Mouse (Mus musculus): Measurements from ENCODE around the gene Zyx. TPM values are rescaled to one million over a fixed set of nuclear protein-coding genes. Genes with fewer than 3 reads are reported as not detected.

Zyx gene
- polyA plus RNA-seq, 1 experiment from 2014 or later, result 56.5 TPM

DNA sequence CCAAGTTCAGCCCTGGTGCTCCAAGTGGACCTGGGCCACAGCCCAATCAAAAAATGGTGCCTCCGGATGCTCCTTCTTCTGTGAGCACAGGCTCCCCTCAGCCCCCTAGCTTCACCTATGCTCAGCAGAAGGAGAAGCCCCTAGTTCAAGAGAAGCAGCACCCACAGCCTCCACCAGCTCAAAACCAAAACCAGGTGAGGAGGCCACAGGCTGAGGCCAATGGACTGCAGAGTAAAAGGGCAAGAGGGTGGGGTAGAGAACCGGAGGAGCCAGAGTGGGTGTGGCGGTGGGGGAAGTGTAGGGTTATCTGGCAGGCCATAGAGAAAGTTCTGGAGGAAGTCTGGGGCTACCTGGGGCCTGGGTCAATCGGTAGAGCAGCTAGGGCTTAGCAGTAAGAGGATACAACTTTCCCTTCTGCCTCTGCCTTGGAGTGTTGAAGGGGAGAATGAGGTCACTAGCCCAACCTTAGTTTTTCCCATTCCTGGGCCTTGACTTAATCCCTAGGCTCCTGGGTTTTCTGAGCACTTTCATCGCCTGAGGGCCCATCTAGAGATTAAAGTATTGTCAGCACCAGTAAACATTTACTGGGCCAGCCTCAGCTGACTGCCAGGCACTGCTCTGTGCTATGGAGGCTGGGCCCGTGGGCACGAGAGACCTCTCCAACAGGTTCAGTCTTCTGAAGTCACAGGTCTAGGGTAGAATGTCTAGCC, 2.5 kb downstream of the Zyx start:
- Histone ChIP-seq H3K36me3 (peaks cover 33% of the 10 kb centered on the region), H3K4me2 (peak overlapping the region; percentile 88), H3K9ac (0 out of 2 replicates have a peak overlapping the region, but pooled peaks have one; percentile 92), H3K27ac (replicated peaks) (no peak overlapping the region), H3K9me3 (no peaks in the 10 kb centered on the region), H3K4me1 (replicated peaks) (peaks cover 56% of the 10 kb centered on the region), H3K4me3 (peak overlapping the region; percentile 85), H3K27me3 (no peaks in the 10 kb centered on the region)
- WGBS, result 92% methylated on average over 7 of the region's 7 CpGs
- no peak for ATAC-seq (ENCODE audit: low read depth)

GRCm38 (mm10) chr6:42352486-42352846, 3.0 kb downstream of the Zyx start:
- Histone ChIP-seq H3K9ac (no peak overlapping the region), H3K4me1 (replicated peaks) (peaks cover 56% of the 10 kb centered on the region), H3K4me3 (no peak overlapping the region), H3K27me3 (no peaks in the 10 kb centered on the region), H3K36me3 (peaks cover 39% of the 10 kb centered on the region), H3K27ac (replicated peaks) (no peak overlapping the region), H3K9me3 (no peaks in the 10 kb centered on the region), H3K4me2 (peak overlapping the region; percentile 88; the same call in 1 of the 2 replicates)
- WGBS, result 94% methylated on average over 1 of the region's 1 CpGs
- no peak for ATAC-seq (ENCODE audit: low read depth)

DNA sequence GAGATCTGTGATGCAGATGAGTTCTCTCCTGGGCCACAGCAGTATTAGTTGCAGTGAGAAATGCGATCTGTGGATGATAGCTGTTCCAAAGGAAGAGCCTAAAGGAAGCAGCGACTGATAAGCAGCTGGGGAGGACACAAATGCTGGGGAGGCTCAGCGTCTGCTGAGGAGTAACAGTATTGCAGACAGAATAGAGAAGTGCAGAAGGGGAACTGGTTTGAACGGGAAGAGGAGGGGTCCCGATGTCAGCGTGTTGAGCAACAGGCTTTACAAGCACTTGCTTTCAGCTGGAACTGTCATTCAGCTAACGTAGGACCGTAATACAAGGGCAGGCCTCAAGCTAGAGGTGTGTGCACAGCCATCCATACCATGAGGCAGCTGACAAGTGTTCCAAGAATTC, 3.8 kb downstream of the Zyx start:
- Histone ChIP-seq H3K9ac (no peak overlapping the region), H3K27ac (replicated peaks) (no peak overlapping the region), H3K4me3 (no peak overlapping the region), H3K27me3 (no peaks in the 10 kb centered on the region), H3K9me3 (no peaks in the 10 kb centered on the region), H3K4me2 (0 out of 2 replicates have a peak overlapping the region, but pooled peaks have one; percentile 4), H3K36me3 (peaks cover 46% of the 10 kb centered on the region), H3K4me1 (replicated peaks) (peaks cover 56% of the 10 kb centered on the region)
- no peak for ATAC-seq (ENCODE audit: low read depth)
- 83% methylated on average over 8 of the region's 8 CpGs for WGBS

DNA sequence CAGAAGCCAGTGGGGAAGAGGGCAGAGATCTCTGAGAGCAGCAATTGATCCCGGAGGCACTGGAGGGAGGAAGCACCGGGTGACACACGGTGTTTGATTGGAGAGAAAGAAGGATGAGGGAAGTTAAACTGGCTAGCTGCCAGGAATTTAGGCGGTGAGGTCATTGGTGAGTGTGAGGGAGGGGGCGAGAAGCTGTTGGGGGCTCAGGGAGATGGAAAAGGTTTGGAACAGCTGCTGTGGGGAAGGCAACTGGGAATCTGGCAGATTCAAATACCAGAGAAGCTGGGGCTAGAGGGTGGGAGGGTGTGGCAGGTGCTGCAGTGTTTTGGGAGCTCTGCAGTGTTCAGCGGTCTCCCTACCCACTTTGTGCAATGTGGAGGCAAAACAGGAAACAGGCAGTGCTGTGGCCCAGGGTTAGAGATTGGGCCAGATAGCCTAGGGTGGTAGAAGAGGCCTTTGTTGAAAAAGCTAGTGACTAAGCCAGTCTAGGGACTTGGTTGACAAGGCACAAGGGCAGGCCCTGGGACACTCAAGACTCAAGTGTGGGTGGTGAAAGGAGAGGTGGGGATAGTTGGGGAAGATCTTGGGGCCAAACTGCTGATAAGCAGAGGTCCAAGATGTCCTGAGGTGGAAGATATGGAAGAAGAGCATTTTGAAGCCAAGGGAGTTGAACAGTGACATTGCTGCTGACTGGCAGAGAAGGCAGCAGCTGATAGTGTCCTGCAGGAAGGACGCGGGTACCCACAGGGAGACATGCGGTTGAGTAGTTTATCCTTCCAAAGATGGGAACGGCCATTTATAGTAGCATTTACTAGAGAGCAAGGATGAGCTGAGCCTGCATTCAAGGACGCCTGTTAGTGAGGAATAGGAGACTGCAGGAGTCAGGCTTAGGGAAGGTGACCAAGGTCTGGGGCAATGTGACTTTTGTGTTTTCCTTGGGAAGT, 4.9 kb downstream of the Zyx start:
- Histone ChIP-seq H3K4me1 (replicated peaks) (peaks cover 47% of the 10 kb centered on the region), H3K4me3 (no peak overlapping the region), H3K9ac (no peak overlapping the region), H3K36me3 (peaks cover 57% of the 10 kb centered on the region), H3K27ac (replicated peaks) (no peak overlapping the region), H3K27me3 (no peaks in the 10 kb centered on the region), H3K4me2 (peak overlapping the region; percentile 4; the same call in 1 of the 2 replicates), H3K9me3 (no peaks in the 10 kb centered on the region)
- 59% methylated on average over 11 of the region's 11 CpGs for WGBS
- ATAC-seq (ENCODE audit: low read depth), result no peak

DNA sequence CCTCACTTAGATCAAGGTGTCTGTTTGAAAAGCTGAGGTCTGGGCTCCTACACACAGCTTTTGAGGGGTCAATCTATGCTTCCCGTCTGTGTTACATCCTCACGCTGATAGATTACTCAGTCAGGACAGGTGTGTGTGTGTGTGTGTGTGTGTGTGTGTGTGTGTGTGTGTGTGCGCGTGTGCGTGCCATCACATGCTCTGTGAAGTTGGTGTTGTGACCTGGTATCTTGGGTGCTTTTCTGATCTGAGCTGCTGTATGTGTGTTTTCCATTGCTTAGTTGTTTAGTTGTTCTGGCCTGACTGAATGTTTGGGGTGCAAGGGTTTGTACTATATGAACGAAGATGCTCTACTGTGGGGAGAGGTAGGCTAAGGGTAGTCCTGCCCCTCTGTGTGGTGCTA, 5.9 kb downstream of the Zyx start:
- H3K4me3 ChIP-seq, result no peak overlapping the region
- no peak overlapping the region for H3K4me2 ChIP-seq
- peaks cover 46% of the 10 kb centered on the region for H3K4me1 ChIP-seq (replicated peaks)
- H3K36me3 ChIP-seq, result peaks cover 68% of the 10 kb centered on the region
- H3K9me3 ChIP-seq, result no peaks in the 10 kb centered on the region
- no peak overlapping the region for H3K9ac ChIP-seq
- ATAC-seq (ENCODE audit: low read depth), result no peak
- H3K27me3 ChIP-seq, result no peaks in the 10 kb centered on the region
- no peak overlapping the region for H3K27ac ChIP-seq (replicated peaks)
- 95% methylated on average over 6 of the region's 6 CpGs for WGBS

- Histone ChIP-seq H3K4me3 (no peak overlapping the region), H3K27ac (replicated peaks) (no peak overlapping the region), H3K27me3 (no peaks in the 10 kb centered on the region), H3K9me3 (no peaks in the 10 kb centered on the region), H3K9ac (no peak overlapping the region), H3K36me3 (peaks cover 71% of the 10 kb centered on the region), H3K4me1 (replicated peaks) (peaks cover 40% of the 10 kb centered on the region), H3K4me2 (no peak overlapping the region)
- no peak for ATAC-seq (ENCODE audit: low read depth)
- 93% methylated on average over 13 of the region's 13 CpGs for WGBS
These were observed 6.6 kb downstream of the Zyx start for GRCm38 (mm10) chr6:42355794-42356600.

DNA sequence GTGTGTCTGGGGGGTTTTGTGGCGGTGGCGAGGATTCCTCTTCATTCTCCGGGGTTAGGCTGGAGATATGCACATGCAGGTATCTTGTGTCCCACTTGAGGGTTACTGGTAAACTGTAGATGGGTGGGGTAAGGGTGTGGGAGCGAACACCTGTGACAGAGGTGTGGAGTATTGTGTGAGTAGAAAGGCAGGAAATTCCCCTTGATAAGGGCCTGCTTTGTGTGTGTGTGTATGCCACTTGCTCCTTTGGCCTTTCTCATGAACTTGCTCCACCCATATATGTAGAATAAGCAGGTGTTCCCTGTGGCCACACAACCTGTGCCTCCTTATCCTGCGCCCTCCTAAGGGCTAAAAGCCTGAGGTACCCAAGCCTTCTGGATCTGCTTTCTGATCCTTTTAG, 7.5 kb downstream of the Zyx start:
- Histone ChIP-seq H3K27me3 (no peaks in the 10 kb centered on the region), H3K4me2 (no peak overlapping the region), H3K36me3 (peaks cover 70% of the 10 kb centered on the region), H3K9ac (no peak overlapping the region), H3K9me3 (no peaks in the 10 kb centered on the region), H3K27ac (replicated peaks) (no peak overlapping the region), H3K4me3 (no peak overlapping the region), H3K4me1 (replicated peaks) (peaks cover 31% of the 10 kb centered on the region)
- 95% methylated on average over 5 of the region's 5 CpGs for WGBS
- no peak for ATAC-seq (ENCODE audit: low read depth)

- H3K36me3 ChIP-seq, result peaks cover 66% of the 10 kb centered on the region
- H3K27me3 ChIP-seq, result no peaks in the 10 kb centered on the region
These were observed 8.5 kb downstream of the Zyx start for GRCm38 (mm10) chr6:42357901-42358300.

GRCm38 (mm10) chr6:42358901-42359300, 9.5 kb downstream of the Zyx start:
- WGBS, result 94% methylated on average over 12 of the region's 12 CpGs
- Histone ChIP-seq H3K4me2 (no peak overlapping the region), H3K9ac (no peak overlapping the region), H3K4me1 (replicated peaks) (peaks cover 11% of the 10 kb centered on the region), H3K36me3 (peaks cover 66% of the 10 kb centered on the region), H3K27me3 (no peaks in the 10 kb centered on the region), H3K4me3 (no peak overlapping the region), H3K9me3 (no peaks in the 10 kb centered on the region), H3K27ac (replicated peaks) (no peak overlapping the region)
- no peak for ATAC-seq (ENCODE audit: low read depth)

More at GRCm38 (mm10) chr6:42357901-42358300, 8.5 kb downstream of the Zyx start:
- Histone ChIP-seq H3K4me2 (no peak overlapping the region), H3K4me3 (no peak overlapping the region), H3K9ac (no peak overlapping the region; the same call in 1 of the 2 replicates), H3K9me3 (no peaks in the 10 kb centered on the region), H3K27ac (replicated peaks) (no peak overlapping the region), H3K4me1 (replicated peaks) (peaks cover 21% of the 10 kb centered on the region)
- 48% methylated on average over 6 of the region's 6 CpGs for WGBS
- no peak for ATAC-seq (ENCODE audit: low read depth)

DNA sequence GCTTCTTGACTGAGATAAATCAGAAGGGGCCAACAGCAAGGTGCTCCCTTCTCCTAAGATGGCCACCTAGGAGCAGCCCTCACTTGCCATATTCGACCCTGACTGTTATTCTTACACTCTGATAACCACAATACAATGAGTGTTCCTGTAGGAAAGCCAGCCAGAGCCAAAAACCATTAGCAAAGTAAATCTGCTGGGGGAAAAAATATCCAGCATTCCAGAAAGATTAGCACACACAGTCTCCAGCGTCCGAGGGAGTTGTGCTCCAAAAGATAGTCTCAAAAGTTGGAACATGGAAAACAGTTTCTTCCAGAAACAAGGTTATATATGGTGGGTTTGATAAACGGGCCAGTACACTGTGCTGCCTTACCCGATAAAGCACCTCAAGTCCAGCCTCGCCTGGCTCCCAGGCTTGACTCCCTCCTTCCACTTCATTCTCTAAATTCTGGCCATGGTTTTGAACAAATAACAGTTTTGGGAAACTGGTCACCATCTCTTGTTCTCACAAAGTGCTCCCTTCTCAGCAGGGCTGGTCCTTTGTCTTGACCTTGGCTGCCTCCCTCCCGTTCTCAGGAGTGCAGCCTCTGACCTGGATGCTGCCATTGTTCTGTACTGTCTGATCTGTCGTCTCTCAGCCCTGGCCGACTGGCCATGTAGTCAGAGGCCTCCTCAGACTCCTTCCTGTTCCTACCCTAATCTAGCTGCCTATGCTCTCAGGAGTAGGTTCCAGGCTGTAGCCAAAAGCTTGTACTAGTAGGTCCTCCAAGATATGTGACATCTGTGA, 10.1 kb downstream of the Zyx start:
- no peaks in the 10 kb centered on the region for H3K9me3 ChIP-seq
- no peak overlapping the region for H3K9ac ChIP-seq
- no peak overlapping the region for H3K27ac ChIP-seq (replicated peaks)
- no peak overlapping the region for H3K4me2 ChIP-seq
- peaks cover 4% of the 10 kb centered on the region for H3K4me1 ChIP-seq (replicated peaks)
- H3K4me3 ChIP-seq, result no peak overlapping the region
- H3K36me3 ChIP-seq, result peaks cover 66% of the 10 kb centered on the region
- ATAC-seq (ENCODE audit: low read depth), result no peak
- no peaks in the 10 kb centered on the region for H3K27me3 ChIP-seq
- WGBS, result 78% methylated on average over 9 of the region's 9 CpGs

DNA sequence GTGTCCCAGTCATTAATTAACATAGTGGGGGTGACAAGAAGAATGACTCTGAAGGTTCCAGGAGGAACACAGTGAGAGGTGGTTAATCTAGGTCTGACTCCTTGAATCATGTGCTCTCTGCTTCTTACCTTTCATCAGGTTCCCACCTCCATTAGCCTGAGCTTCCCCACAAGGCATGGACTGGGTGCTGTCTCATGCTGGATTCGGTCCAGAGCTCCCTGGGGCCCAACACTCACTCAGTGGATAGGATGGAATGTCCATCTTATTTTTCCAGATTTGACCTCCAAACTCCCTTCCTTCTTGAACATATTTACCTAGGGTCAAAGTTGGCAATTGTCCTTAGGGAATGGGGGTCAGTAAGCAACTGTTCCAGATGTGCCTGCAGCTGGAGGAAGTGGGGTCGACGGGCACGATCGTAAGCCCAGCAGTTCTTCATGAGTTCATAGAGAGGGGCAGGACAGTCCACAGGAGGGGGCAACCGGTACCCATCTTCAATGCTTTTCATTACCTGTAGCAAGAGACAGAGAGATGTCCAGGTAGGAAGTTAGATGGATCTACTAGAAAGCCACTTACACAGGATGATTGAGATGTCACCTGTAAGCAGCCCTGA, 10.9 kb downstream of the Zyx start:
- Histone ChIP-seq H3K36me3 (peaks cover 58% of the 10 kb centered on the region), H3K27me3 (no peaks in the 10 kb centered on the region), H3K9ac (no peak overlapping the region), H3K4me3 (no peak overlapping the region), H3K27ac (replicated peaks) (no peak overlapping the region), H3K4me2 (no peak overlapping the region), H3K9me3 (no peaks in the 10 kb centered on the region), H3K4me1 (replicated peaks) (no peaks in the 10 kb centered on the region)
- WGBS, result 95% methylated on average over 6 of the region's 6 CpGs
- no peak for ATAC-seq (ENCODE audit: low read depth)

Data from neural tube, embryonic 13.5 days (tissue).